Mouse (Mus musculus): Measurements from ENCODE around the gene Rex1bd. TPM values are rescaled to one million over a fixed set of nuclear protein-coding genes. Genes with fewer than 3 reads are reported as not detected.
A peak's percentile ranks its signal among the peaks of the same experiment; 100 is the strongest.

Gene Rex1bd
- polyA plus RNA-seq (2012; ENCODE audit: insufficient read depth, insufficient read length, missing spikeins) = 191 and 207 TPM in 2 replicates

DNA sequence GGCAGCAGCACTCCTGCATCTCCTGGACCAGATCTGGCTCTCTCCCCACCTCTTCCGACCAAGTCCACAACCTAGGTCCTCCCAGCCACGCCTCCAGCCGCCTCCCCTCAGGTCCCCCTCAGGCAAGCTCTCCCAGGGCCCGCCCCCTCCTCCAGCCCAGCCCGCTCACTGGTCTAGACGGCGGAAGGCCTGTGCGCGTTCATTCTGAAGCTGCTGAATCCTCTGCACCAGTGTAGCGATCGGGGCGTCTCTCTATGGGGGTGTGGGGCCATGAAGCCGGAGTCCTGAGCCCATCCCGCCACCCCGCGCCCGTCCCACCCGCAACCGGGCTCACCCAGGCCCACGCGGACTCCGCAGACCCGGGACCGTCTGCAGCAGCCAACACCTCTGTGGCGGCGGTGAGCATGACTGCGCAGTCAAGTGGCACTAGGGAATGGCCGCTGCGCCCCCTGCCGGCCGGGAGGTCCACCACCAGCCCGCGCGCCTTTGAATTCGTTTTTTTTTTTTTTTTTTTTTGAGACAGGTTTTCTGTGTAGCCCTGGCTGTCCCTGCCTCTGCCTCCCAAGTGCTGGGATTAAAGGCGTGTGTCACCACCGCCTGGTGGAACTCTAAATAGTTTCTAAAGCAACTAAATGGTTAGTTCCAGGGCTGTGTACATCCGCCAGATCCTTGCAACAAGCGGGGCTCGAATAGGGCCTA, at the start of gene Rex1bd:
TSS of gene Rex1bd (minus strand) at position 425 of the 699 bp plus-strand sequence.
- peak within 1 kb of the TSS; percentile 62 for H3K4me3 ChIP-seq (ENCODE audit: insufficient read depth, low read depth, low read length)
- peaks cover 14% of the 10 kb centered on the region for H3K4me1 ChIP-seq (ENCODE audit: control insufficient read depth, insufficient read depth, insufficient read length, low read length)
- H3K27ac ChIP-seq (replicated peaks; ENCODE audit: low read depth, low read length) = 0 out of 2 replicates have a peak within 1 kb of the TSS, but pooled peaks have one; percentile 6

DNA sequence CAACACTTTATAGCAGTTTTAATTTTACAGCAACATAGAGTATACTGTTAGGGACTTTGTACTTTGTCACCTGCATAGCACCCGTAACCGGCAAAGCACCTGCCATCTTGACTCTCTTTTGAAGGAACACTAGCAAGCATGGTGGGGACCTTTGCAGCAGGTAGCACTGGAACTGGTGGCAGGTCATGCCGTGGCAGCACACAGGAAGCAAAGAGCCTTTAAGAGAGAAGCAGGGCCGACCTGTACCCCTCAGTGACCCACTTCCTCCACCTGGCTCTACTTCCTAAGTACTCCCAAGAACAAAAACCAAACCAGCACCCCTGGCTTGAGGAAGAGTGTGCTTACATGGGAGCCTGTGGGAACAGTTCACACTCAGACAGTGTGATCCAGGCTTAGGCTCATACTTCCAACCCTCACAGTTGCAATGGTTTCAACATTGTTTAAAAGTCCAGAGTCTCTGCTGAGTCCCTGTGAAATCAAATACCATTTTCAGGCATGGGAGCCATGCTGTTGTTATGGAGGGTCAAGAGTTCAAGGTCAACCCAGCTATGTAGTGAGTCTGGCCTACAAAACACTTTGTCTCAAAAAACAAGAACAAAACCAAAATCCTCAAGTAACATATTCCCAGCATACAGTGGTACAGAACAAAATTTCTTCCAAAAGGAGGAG, 48.7 kb upstream of the Rex1bd start:
- H3K4me1 ChIP-seq (ENCODE audit: control insufficient read depth, insufficient read depth, insufficient read length, low read length) = peaks cover 54% of the 10 kb centered on the region
- H3K27ac ChIP-seq (replicated peaks; ENCODE audit: low read depth, low read length) = no peak overlapping the region
- no peak overlapping the region for H3K4me3 ChIP-seq (ENCODE audit: insufficient read depth, low read depth, low read length)

DNA sequence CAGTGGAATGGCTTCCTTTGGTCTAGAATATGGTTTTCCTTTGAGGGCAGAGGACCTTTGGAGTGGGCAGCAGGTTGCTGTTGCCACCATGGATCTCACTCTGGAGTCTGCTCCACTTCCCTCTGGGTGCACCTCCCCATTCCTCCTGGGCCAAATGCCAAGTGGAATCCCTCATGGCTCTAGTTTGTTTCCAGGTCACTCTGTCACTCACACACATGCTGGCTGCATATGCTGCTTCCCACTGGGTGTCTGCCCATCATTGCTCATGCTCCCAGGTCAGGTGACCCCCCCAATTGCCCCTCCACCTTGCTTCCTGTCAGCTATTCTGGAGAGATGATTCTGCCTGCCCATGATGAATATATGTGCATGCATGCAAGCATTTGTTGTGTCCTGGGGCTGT, 47.2 kb upstream of the Rex1bd start:
- no peak overlapping the region for H3K27ac ChIP-seq (replicated peaks; ENCODE audit: low read depth, low read length)
- no peak overlapping the region for H3K4me3 ChIP-seq (ENCODE audit: insufficient read depth, low read depth, low read length)
- peaks cover 45% of the 10 kb centered on the region for H3K4me1 ChIP-seq (ENCODE audit: control insufficient read depth, insufficient read depth, insufficient read length, low read length)

DNA sequence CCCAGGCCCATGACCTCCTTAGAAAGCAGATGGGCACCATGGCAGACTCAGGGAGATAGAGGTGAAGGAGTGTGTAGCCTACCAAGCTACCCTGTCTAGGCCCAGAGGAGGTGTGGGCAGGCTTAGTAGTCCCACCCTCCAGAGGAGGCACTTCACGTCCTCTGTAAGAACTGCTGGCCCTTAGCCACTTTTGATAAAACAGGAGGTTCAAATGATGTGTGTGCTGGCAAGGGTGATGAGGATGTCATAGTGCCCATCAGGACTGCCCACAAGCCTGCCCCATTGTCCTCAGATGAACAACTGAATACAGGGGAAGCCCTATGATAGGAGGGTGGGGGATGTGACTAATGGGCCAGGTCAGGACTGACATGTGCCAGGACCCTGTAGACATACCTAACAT, 46.3 kb upstream of the Rex1bd start:
- no peak overlapping the region for H3K4me3 ChIP-seq (ENCODE audit: insufficient read depth, low read depth, low read length)
- peaks cover 43% of the 10 kb centered on the region for H3K4me1 ChIP-seq (ENCODE audit: control insufficient read depth, insufficient read depth, insufficient read length, low read length)
- no peak overlapping the region for H3K27ac ChIP-seq (replicated peaks; ENCODE audit: low read depth, low read length)

DNA sequence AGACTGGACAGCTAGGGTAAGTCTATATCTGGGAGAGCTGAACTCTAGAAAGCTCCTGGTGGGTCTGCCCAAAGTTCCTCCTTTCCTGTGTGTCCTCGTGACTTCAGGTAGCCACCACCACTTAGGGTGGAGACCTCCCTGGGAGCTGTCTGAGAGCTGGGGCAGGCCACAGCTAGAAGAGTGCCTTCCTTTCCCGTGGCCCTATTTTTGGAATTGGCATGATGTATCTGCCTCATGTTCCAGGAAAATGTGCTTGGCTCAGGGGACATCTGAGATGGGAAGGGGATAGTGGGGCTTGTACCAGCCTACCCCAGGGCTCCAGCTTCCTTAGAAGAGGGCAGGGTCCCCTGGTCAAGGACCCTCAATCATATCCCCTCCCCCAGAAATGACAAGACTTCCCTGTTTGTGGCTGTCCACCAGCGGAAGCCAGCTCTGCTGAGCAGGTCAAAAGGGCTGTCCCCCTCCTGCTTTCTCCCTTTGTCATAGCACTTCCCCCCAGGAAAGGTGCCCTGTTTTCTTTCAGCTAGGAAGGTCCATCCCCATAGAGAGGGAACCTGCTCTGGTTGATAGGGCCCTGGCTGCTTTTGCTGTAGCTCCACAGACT, 45.1 kb upstream of the Rex1bd start:
- peaks cover 48% of the 10 kb centered on the region for H3K4me1 ChIP-seq (ENCODE audit: control insufficient read depth, insufficient read depth, insufficient read length, low read length)
- H3K27ac ChIP-seq (replicated peaks; ENCODE audit: low read depth, low read length) = peak overlapping the region; percentile 20
- no peak overlapping the region for H3K4me3 ChIP-seq (ENCODE audit: insufficient read depth, low read depth, low read length)

DNA sequence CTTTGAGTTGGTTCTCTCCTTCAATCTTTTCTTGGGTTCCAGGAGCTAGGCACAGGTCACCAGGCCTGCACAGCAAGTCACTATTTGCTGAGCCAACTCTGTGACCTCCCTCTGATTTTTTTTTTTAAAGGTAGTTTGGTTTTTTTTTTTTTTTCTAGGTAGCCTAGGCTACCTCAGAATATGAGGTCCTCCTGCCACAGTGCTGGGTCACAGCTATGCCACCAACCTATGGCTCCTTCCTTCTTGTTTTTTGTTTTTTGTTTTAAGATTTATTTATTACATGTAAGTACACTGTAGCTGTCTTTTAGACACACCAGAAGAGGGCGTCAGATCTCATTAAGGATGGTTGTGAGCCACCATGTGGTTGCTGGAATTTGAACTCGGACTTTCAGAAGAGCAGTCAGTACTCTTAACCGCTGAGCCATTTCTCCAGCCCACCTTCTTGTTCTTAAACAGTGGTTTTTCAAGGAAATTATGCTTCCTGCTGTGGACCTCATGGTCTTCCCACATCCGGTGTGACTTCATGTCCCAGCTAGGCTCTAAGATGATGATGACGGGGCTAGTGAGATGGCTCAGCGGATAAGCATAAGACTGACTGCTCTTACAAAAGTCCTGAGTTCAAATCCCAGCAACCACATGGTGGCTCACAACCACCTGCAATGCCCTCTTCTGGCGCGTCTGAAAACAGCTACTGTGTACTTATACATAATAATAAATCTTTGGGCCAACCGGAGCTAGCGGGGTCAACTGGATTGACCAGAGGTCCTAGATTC, 43.0 kb upstream of the Rex1bd start:
- Histone ChIP-seq H3K27ac (replicated peaks; ENCODE audit: low read depth, low read length) (no peak overlapping the region), H3K4me1 (ENCODE audit: control insufficient read depth, insufficient read depth, insufficient read length, low read length) (peaks cover 56% of the 10 kb centered on the region), H3K4me3 (ENCODE audit: insufficient read depth, low read depth, low read length) (no peak overlapping the region)

DNA sequence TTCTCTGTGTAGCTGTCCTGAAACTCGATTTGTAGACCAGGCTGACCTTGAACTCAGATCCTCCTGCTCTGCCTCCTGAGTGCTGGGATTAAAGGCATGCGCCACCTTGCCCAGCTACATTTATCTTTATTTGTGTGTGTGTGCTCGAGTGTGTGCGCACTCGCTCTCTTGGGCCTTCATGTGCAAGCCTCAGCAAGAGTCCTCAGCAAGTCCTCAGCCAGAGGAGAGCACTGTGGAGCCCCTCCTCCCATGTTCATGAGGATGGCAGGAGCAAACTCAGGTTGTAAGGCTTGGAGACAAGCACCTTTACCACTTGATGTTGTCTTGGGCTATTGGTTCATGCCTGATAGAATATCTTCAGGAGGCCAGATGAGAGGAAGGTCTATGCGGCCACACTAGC, 41.2 kb upstream of the Rex1bd start:
- no peak overlapping the region for H3K27ac ChIP-seq (replicated peaks; ENCODE audit: low read depth, low read length)
- H3K4me1 ChIP-seq (ENCODE audit: control insufficient read depth, insufficient read depth, insufficient read length, low read length) = peaks cover 55% of the 10 kb centered on the region

DNA sequence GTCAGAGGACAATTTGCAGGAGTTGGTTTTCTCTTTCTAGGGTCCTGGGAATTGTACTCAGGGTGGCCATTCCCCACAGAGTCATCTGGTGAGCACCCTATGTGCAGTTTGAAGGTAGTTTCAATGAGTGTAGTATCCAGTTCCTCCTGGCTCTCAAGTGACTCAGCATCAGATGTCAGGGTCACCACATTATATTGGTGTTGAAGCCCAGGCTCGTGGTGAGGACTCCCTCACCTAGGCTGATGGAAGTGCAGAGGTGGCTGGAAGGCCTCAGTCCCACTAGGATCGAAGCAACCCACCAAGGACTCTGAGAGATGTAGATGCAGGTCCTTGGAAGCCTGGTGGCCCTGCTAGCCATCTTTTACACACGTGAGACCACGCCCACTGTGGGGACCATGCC, 39.9 kb upstream of the Rex1bd start:
- H3K4me3 ChIP-seq (ENCODE audit: insufficient read depth, low read depth, low read length) = no peak overlapping the region
- peaks cover 44% of the 10 kb centered on the region for H3K4me1 ChIP-seq (ENCODE audit: control insufficient read depth, insufficient read depth, insufficient read length, low read length)
- H3K27ac ChIP-seq (replicated peaks; ENCODE audit: low read depth, low read length) = no peak overlapping the region

More for the DNA sequence above, 41.2 kb upstream of the Rex1bd start:
- H3K4me3 ChIP-seq (ENCODE audit: insufficient read depth, low read depth, low read length) = no peak overlapping the region

DNA sequence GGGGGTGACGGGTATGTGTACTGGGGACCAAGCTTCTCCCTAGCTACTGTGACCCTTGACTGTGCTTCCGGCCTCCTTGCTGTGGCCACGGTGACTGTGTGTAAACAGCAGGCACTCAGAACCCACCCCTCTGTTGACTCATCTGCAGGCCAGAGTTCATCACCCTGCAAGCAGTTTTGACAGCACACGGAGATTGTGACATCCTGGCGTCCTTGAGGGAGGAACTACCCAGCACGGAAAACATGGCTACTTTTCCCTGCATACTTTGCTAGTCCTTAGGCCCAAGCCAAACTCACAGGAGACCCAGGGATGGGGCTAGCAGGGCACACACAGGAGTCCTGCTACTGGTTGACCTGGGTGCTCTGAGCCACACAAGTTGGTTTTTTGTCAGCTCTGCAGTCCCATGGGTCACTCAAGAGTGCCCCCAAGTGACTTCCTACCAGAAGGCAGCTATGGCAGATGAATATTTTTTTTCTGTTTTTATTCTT, 37.7 kb upstream of the Rex1bd start:
- Histone ChIP-seq H3K27ac (replicated peaks; ENCODE audit: low read depth, low read length) (peak overlapping the region; percentile 83), H3K4me3 (ENCODE audit: insufficient read depth, low read depth, low read length) (no peak overlapping the region), H3K4me1 (ENCODE audit: control insufficient read depth, insufficient read depth, insufficient read length, low read length) (peaks cover 47% of the 10 kb centered on the region)

DNA sequence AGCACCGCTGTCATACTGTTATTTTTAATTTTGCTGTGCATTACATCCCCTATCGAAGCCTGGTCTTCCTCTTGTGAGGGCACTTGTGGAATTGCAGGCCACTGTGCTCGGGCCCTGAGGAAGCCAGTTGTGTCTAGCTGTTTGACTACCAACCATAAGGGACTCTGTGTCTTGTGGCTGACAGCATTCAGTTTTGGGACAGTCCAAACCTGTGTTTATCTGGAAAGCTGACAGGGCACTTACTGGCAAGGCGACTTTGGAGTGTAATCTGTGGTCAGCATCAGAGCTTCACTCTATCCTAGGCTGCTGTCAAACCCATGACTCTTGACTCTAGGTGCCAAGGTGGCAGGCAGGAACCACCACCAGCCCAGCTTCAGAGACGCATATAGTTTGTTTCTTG, 34.5 kb upstream of the Rex1bd start:
- Histone ChIP-seq H3K27ac (replicated peaks; ENCODE audit: low read depth, low read length) (0 out of 2 replicates have a peak overlapping the region, but pooled peaks have one; percentile 7), H3K4me3 (ENCODE audit: insufficient read depth, low read depth, low read length) (peak overlapping the region; percentile 87)

DNA sequence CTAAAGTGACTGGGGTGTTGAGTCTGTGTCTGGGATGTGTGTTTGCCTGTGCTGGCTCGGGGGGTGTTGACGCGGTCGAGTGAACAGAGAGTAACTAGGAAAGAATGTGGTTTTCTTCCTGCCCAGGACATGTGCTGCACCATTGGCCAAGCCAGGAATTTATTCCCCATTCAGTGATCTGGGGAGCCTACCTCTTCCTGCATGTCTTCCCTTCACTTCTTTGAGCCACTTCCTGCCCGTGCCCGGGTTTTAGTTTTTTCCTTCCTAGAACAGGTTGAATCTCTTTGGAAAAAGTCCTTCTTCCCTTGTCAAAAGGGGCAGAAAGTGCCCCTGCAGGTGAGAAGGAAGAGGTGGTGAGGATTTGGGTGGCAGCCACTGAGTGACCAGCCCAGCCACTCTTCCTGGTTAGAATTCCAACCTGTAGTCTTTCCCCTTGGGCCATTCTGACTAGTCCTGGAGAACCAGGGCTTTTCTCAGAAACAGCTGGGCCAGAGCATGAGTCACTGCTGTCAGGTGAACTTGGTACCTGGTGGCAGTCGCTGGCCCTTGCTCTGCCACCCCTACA, 34.0 kb upstream of the Rex1bd start:
- H3K4me1 ChIP-seq (ENCODE audit: control insufficient read depth, insufficient read depth, insufficient read length, low read length) = peaks cover 35% of the 10 kb centered on the region
- peak overlapping the region; percentile 87 for H3K4me3 ChIP-seq (ENCODE audit: insufficient read depth, low read depth, low read length)
- peak overlapping the region; percentile 7 for H3K27ac ChIP-seq (replicated peaks; ENCODE audit: low read depth, low read length)

More for the DNA sequence above, 34.5 kb upstream of the Rex1bd start:
- peaks cover 38% of the 10 kb centered on the region for H3K4me1 ChIP-seq (ENCODE audit: control insufficient read depth, insufficient read depth, insufficient read length, low read length)

DNA sequence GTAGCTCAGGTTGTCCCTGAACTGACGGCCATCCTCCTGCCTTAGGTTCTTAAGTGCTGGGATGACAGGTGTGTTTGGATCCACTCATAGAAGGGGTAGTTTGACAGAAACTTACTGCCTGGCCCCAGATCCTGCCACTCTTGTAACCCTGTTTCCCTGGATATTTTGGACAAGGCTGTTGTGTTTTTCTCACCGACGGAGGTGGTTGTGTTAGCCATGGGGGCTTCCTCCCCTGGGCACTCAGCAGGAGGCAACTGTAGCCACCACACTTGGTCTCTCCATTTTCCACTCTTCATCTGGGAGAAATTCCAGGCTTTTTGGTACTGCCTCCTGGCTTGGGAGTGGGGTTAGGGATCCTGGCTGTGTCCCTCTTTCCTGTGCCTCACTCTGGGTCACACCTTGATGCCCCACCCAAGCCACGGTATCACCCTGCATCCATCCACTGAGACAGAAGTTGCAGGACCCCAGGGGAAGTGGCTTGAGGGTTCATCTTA, 33.5 kb upstream of the Rex1bd start:
- Histone ChIP-seq H3K4me1 (ENCODE audit: control insufficient read depth, insufficient read depth, insufficient read length, low read length) (peaks cover 31% of the 10 kb centered on the region), H3K4me3 (ENCODE audit: insufficient read depth, low read depth, low read length) (peak overlapping the region; percentile 87), H3K27ac (replicated peaks; ENCODE audit: low read depth, low read length) (peak overlapping the region; percentile 89)

DNA sequence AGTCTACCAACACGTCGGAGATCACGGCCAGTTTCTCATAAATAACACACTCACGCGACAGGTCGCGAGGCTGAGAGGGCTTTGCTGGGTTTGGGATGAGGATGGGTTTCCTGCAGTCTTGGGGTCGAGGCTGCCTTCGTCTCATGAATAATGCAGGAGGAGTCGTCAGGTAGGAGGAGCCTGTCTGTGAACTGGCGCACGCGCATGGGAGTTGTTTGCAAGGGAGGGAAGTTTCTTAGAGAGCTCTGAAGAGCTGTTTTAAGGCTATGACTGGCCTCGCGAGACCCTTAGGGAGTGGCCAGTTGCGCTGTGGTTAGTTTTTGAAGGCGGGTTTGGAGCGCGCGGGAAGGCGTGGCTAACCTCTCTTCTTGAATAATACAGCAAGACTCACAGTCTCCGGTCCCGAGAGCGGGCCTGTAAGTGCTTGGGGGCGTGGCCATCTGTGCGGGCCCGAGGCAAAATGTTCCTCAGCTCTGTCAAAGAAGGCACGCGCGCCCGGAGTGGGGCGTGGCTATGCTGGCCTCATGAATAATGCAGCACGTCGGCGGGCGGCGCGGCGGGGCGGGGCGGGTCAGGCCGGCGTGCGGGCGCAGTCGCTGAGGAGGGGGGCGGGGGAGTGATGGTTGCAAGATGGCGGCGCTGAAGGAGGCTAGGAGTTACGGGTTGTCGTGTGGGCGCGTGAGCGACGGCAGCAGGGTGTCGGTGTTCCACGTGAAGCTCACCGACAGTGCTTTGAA, 32.7 kb upstream of the Rex1bd start, which contains the start of gene Ell:
TSS of gene Ell (plus strand) at position 381 of the 737 bp plus-strand sequence.
- Histone ChIP-seq H3K27ac (replicated peaks; ENCODE audit: low read depth, low read length) (peak within 1 kb of the TSS; percentile 92), H3K4me3 (ENCODE audit: insufficient read depth, low read depth, low read length) (peak within 1 kb of the TSS; percentile 87), H3K4me1 (ENCODE audit: control insufficient read depth, insufficient read depth, insufficient read length, low read length) (peaks cover 26% of the 10 kb centered on the region)

DNA sequence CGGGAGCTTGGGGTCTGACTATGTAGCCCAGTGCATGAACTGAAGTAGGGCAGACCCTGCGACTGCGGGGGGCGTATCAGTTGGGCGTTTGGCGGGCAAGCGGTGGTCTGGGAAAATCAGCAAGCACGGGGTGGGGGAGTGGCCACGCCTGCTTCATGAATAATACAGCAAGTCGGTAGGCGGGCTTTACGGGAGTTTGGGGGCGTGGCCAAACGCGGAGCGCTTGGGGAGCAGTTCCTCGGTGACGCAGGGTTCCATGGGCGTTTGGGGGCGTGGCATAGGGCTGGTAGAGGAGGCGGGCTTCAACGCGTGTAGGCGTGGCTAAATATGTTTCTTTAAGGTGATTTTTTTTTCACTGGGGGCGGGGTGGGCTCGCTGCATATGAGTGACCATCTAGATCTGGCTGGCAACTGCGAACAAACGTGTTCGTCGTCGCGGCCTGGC, 32.1 kb upstream of the Rex1bd start:
- Histone ChIP-seq H3K27ac (replicated peaks; ENCODE audit: low read depth, low read length) (peak overlapping the region; percentile 92), H3K4me1 (ENCODE audit: control insufficient read depth, insufficient read depth, insufficient read length, low read length) (peaks cover 21% of the 10 kb centered on the region), H3K4me3 (ENCODE audit: insufficient read depth, low read depth, low read length) (peak overlapping the region; percentile 72)

All from brown adipose tissue, adult 24 weeks (tissue).